8 mouse cellular contexts compared by ENCODE assay signal in the genomic region with DNA sequence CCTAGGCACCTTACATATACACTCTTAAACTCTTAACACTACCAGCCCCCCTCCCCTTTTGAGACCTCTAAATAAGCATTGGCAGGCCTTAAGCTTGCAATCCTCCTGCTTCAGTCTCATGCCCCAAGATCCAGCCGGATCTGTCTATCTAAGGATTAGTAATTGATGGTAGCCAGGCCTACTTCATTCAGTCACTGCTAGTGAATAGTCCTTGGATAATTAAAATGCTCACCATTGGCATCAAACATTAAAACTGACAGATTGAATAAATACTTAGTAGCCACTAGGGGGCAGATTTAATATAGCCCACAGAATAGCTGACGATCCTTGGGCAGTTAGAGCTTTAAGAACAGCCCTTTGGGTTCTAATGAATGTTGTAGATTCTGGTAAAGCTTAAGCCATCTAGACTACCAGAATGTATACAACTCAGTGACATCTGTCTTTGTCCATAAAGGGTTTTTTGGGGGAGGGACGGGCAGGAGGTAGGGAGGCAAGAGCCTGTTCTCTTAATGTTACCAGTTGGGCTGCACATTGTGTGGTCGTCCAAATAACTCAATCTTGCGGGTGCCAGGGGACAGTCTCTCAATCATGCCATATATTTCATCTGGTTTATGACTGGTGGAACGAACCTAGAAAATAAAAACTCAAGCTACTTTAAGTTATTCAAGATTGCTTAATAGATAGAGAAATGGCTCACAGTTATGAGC. TPM values are rescaled to one million over a fixed set of nuclear protein-coding genes. Genes with fewer than 3 reads are reported as not detected.
DNase-seq lines count a peak whose midpoint lies in the region; ATAC-seq and TF ChIP-seq lines count a peak whose summit lies in the region.

No protein-coding gene starts in this region.

- peaks cover 65% of the 10 kb centered on the region for H3K36me3 ChIP-seq in liver, adult 2 months (ENCODE audit: control insufficient read depth, insufficient read depth, low read length)
- H3K36me3 ChIP-seq in liver, embryonic 12.5 days, result peaks cover 94% of the 10 kb centered on the region
- peaks cover 83% of the 10 kb centered on the region for H3K36me3 ChIP-seq in intestine, embryonic 14.5 days (ENCODE audit: control insufficient read depth, insufficient read depth, low read length)

- ATAC-seq in liver, embryonic 12.5 days, result no peak
- peak; percentile 44 for ATAC-seq in intestine, embryonic 14.5 days (replicated peaks; ENCODE audit: low FRiP score, low TSS enrichment, low read depth)

- H3K27ac ChIP-seq in liver, adult 2 months (replicated peaks; ENCODE audit: insufficient read depth, low read depth, low read length), result no peak overlapping the region
- H3K27ac ChIP-seq in liver, embryonic 12.5 days, result no peak overlapping the region
- no peak overlapping the region for H3K27ac ChIP-seq in intestine, embryonic 14.5 days (ENCODE audit: low read depth)

- H3K4me3 ChIP-seq in liver, adult 2 months (ENCODE audit: insufficient read depth, low read depth, low read length), result no peak overlapping the region
- no peak overlapping the region for H3K4me3 ChIP-seq in liver, embryonic 12.5 days
- H3K4me3 ChIP-seq in intestine, embryonic 14.5 days (ENCODE audit: low read depth, low read length), result no peak overlapping the region
- no peak overlapping the region for H3K4me3 ChIP-seq in lung, adult 2 months (replicated peaks; ENCODE audit: extremely low read depth, low read depth, low read length)

- H3K27me3 ChIP-seq in liver, adult 2 months (ENCODE audit: control insufficient read depth, insufficient read depth, low read length), result no peaks in the 10 kb centered on the region
- H3K27me3 ChIP-seq in liver, embryonic 12.5 days (replicated peaks), result no peaks in the 10 kb centered on the region
- H3K27me3 ChIP-seq in intestine, embryonic 14.5 days (replicated peaks; ENCODE audit: control insufficient read depth, insufficient read depth, low read length), result no peaks in the 10 kb centered on the region

- TF ChIP-seq CTCF in liver, adult 2 months (IDR thresholded peaks at IDR 0.05; ENCODE audit: low read depth, low read length), result peak; percentile 34; the same call in 1 of the 2 replicates
- TF ChIP-seq CTCF in lung, adult 2 months (IDR thresholded peaks at IDR 0.05; ENCODE audit: insufficient read depth, low read length), result no peak

- WGBS in liver, adult 2 months, result 78% methylated on average over 6 of the region's 6 CpGs
- WGBS in liver, embryonic 12.5 days (ENCODE audit: insufficient replicate concordance), result 69% methylated on average over 6 of the region's 6 CpGs
- WGBS in intestine, embryonic 14.5 days, result 69% methylated on average over 6 of the region's 6 CpGs
- 67% methylated on average over 6 of the region's 6 CpGs for WGBS in lung, adult 2 months

- H3K79me2 ChIP-seq in liver, adult 2 months (ENCODE audit: control insufficient read depth, insufficient read depth, low read length), result no peaks in the 10 kb centered on the region

- no peak overlapping the region for H3K4me2 ChIP-seq in liver, embryonic 12.5 days
- no peak overlapping the region for H3K4me2 ChIP-seq in intestine, embryonic 14.5 days (ENCODE audit: low read length)

- no peaks in the 10 kb centered on the region for H3K4me1 ChIP-seq in liver, adult 2 months (ENCODE audit: control insufficient read depth, insufficient read depth, low read length)
- no peaks in the 10 kb centered on the region for H3K4me1 ChIP-seq in liver, embryonic 12.5 days
- no peaks in the 10 kb centered on the region for H3K4me1 ChIP-seq in intestine, embryonic 14.5 days (replicated peaks; ENCODE audit: control insufficient read depth, insufficient read depth, low read length)
- no peaks in the 10 kb centered on the region for H3K4me1 ChIP-seq in lung, adult 2 months (ENCODE audit: control insufficient read depth, insufficient read depth, low read length)

- no peak overlapping the region for H3K9ac ChIP-seq in liver, adult 2 months (ENCODE audit: low read depth, low read length)
- H3K9ac ChIP-seq in liver, embryonic 12.5 days, result no peak overlapping the region
- H3K9ac ChIP-seq in intestine, embryonic 14.5 days (ENCODE audit: low read length), result no peak overlapping the region

- DNase-seq in liver, adult 2 months (ENCODE audit: extremely low read depth, low read depth, low spot score), result peak; percentile 43
- DNase-seq in adipocyte (ENCODE audit: low spot score), result peak; percentile 51
- no peak for DNase-seq in intestine, embryonic 14.5 days (ENCODE audit: low spot score)
- peak; percentile 11 for DNase-seq in retina, postnatal 7 days (ENCODE audit: low read depth, low spot score)
- DNase-seq in gastrocnemius, postnatal 14 days, result no peak
- no peak for DNase-seq in cerebellum, adult 18-20 months
- DNase-seq in lung, adult 2 months, result no peak

- intact Hi-C loops in gastrocnemius, postnatal 14 days (cut with DNase I; ENCODE audit: low total_unique reads), result loop anchor here (2.0 kb wide), 1 partner anchor 39 kb away; no protein-coding TSS in a partner anchor

- no peaks in the 10 kb centered on the region for H3K9me3 ChIP-seq in liver, embryonic 12.5 days (replicated peaks)
- H3K9me3 ChIP-seq in intestine, embryonic 14.5 days (ENCODE audit: control insufficient read depth, low read length), result no peaks in the 10 kb centered on the region

- TF ChIP-seq POLR2A in liver, adult 2 months (IDR thresholded peaks at IDR 0.05; ENCODE audit: extremely low read depth, insufficient read depth, low read length), result no peak
- TF ChIP-seq POLR2A in lung, adult 2 months (IDR thresholded peaks at IDR 0.05; ENCODE audit: borderline replicate concordance, extremely low read depth, low read depth, low read length), result no peak

RNA-seq across cellular contexts. Expression of gene Mettl3, which starts 9.2 kb away (rescaled TPM):
- 11.4 and 12.7 TPM in 2 replicates for total RNA-seq in liver, adult 2 months (2014; rRNA removed)
- polyA plus RNA-seq in liver, adult 2 months (2012; rRNA removed), result 7.2 and 8.6 TPM in 2 replicates
- 26.8 and 28.6 TPM in 2 replicates for polyA plus RNA-seq in liver, embryonic 12.5 days (2016; fragmentation: Nextera tagmentation; extraction: Ambion mirVana)
- polyA plus RNA-seq in intestine, embryonic 14.5 days (2014; fragmentation: Nextera tagmentation; extraction: Ambion mirVana), result 37.0 and 43.5 TPM in 2 replicates
- total RNA-seq in gastrocnemius, postnatal 14 days (2021), result 10 to 100 TPM; 11.8 to 14.7 TPM
- 20.3 and 22.7 TPM in 2 replicates for polyA plus RNA-seq in lung, adult 2 months (2012; rRNA removed)

RNA-seq across cellular contexts. Expression of gene Rab2b, which starts 16.4 kb away (rescaled TPM):
- 1.3 and 1.7 TPM in 2 replicates for total RNA-seq in liver, adult 2 months (2014; rRNA removed)
- polyA plus RNA-seq in liver, adult 2 months (2012; rRNA removed), result 1.7 and 2.3 TPM in 2 replicates
- 4.6 TPM in 2 replicates for polyA plus RNA-seq in liver, embryonic 12.5 days (2016; fragmentation: Nextera tagmentation; extraction: Ambion mirVana)
- polyA plus RNA-seq in intestine, embryonic 14.5 days (2014; fragmentation: Nextera tagmentation; extraction: Ambion mirVana), result 21.0 and 22.1 TPM in 2 replicates
- 1 to 10 TPM; 3.7 to 5.0 TPM for total RNA-seq in gastrocnemius, postnatal 14 days (2021)
- polyA plus RNA-seq in lung, adult 2 months (2012; rRNA removed), result 7.7 and 13.0 TPM in 2 replicates

RNA-seq across cellular contexts. Expression of gene Tox4, which starts 16.8 kb away (rescaled TPM):
- total RNA-seq in liver, adult 2 months (2014; rRNA removed), result 13.0 and 14.6 TPM in 2 replicates
- polyA plus RNA-seq in liver, adult 2 months (2012; rRNA removed), result 20.1 and 21.1 TPM in 2 replicates
- polyA plus RNA-seq in liver, embryonic 12.5 days (2016; fragmentation: Nextera tagmentation; extraction: Ambion mirVana), result 26.5 and 26.7 TPM in 2 replicates
- polyA plus RNA-seq in intestine, embryonic 14.5 days (2014; fragmentation: Nextera tagmentation; extraction: Ambion mirVana), result 34.3 and 44.9 TPM in 2 replicates
- 10 to 100 TPM; 31.9 to 33.1 TPM for total RNA-seq in gastrocnemius, postnatal 14 days (2021)
- 23.0 and 32.0 TPM in 2 replicates for polyA plus RNA-seq in lung, adult 2 months (2012; rRNA removed)

RNA-seq across cellular contexts. Expression of gene Sall2, which starts 32.9 kb away (rescaled TPM):
- 0.74 and 0.94 TPM in 2 replicates for total RNA-seq in liver, adult 2 months (2014; rRNA removed)
- polyA plus RNA-seq in liver, adult 2 months (2012; rRNA removed), result 0.80 and 1.4 TPM in 2 replicates
- 3.0 and 3.8 TPM in 2 replicates for polyA plus RNA-seq in liver, embryonic 12.5 days (2016; fragmentation: Nextera tagmentation; extraction: Ambion mirVana)
- 15.2 and 16.2 TPM in 2 replicates for polyA plus RNA-seq in intestine, embryonic 14.5 days (2014; fragmentation: Nextera tagmentation; extraction: Ambion mirVana)
- 1 to 10 TPM; 1.9 to 2.4 TPM for total RNA-seq in gastrocnemius, postnatal 14 days (2021)
- polyA plus RNA-seq in lung, adult 2 months (2012; rRNA removed), result 6.3 and 8.1 TPM in 2 replicates

RNA-seq across cellular contexts. Expression of gene Chd8, which starts 38.1 kb away (rescaled TPM):
- total RNA-seq in liver, adult 2 months (2014; rRNA removed), result 20.4 and 22.7 TPM in 2 replicates
- polyA plus RNA-seq in liver, adult 2 months (2012; rRNA removed), result 9.6 and 13.7 TPM in 2 replicates
- 20.8 and 20.9 TPM in 2 replicates for polyA plus RNA-seq in liver, embryonic 12.5 days (2016; fragmentation: Nextera tagmentation; extraction: Ambion mirVana)
- polyA plus RNA-seq in intestine, embryonic 14.5 days (2014; fragmentation: Nextera tagmentation; extraction: Ambion mirVana), result 47.4 and 50.6 TPM in 2 replicates
- 10 to 100 TPM; 36.5 to 37.7 TPM for total RNA-seq in gastrocnemius, postnatal 14 days (2021)
- polyA plus RNA-seq in lung, adult 2 months (2012; rRNA removed), result 23.6 and 32.9 TPM in 2 replicates

Comparison
In these comparisons a context has a peak if more than half of its experiments do, and no peak if none do; other contexts are left out.
1. DNase-seq: peak in liver, adult 2 months (single experiment), adipocyte (single experiment) and retina, postnatal 7 days (single experiment); none in intestine, embryonic 14.5 days (single experiment), gastrocnemius, postnatal 14 days (single experiment), cerebellum, adult 18-20 months (0 of 2) and lung, adult 2 months (single experiment).